Mouse (Mus musculus) spleen, postnatal 10 days (tissue): ENCODE results near the gene BC028528.
"Not testable (repeated sequence)": the region's sequence is repeated elsewhere in the genome, so short reads cannot be mapped to it uniquely, and the experiment has no call there.

Experiments
- DNase-seq, 2 experiments: peaks; one replicate each; pipeline ENCODE4 v3.0.0; 2021 to 2022; ENCODE audit warnings: low spot score in 2 of 2

The BC028528 gene

GRCm38 (mm10) chr3:95879063-95879462, 12.7 kb downstream of the BC028528 start:
- DNase-seq = no peak

GRCm38 (mm10) chr3:95872048-95872447, 19.8 kb downstream of the BC028528 start:
- no peak for DNase-seq

- peak; percentile 79 to 86 for DNase-seq
These were observed 20.4 kb downstream of the BC028528 start, which contains the start of gene Mrps21 for GRCm38 (mm10) chr3:95871392-95871867. Mrps21 (minus strand) TSS chr3:95871519.

GRCm38 (mm10) chr3:95870976-95871375, 20.8 kb downstream of the BC028528 start:
- DNase-seq = no peak

GRCm38 (mm10) chr3:95867408-95867807, 24.4 kb downstream of the BC028528 start:
- no peak for DNase-seq

- DNase-seq = no peak
These were observed 25.7 kb downstream of the BC028528 start for GRCm38 (mm10) chr3:95866071-95866470.

GRCm38 (mm10) chr3:95865571-95865970, 26.2 kb downstream of the BC028528 start:
- DNase-seq = no peak

GRCm38 (mm10) chr3:95865050-95865449, 26.8 kb downstream of the BC028528 start:
- DNase-seq = no peak

GRCm38 (mm10) chr3:95863578-95863977, 28.2 kb downstream of the BC028528 start:
- no peak for DNase-seq

- DNase-seq = peak; percentile 73 to 83
These were observed 30.0 kb downstream of the BC028528 start for GRCm38 (mm10) chr3:95861796-95862195.

- peak; percentile 28 to 67 for DNase-seq
These were observed 30.6 kb downstream of the BC028528 start for GRCm38 (mm10) chr3:95861216-95861615.

- no peak for DNase-seq
These were observed 31.5 kb downstream of the BC028528 start for GRCm38 (mm10) chr3:95860323-95860722.

GRCm38 (mm10) chr3:95858278-95858677, 33.5 kb downstream of the BC028528 start:
- not testable (repeated sequence) for DNase-seq

GRCm38 (mm10) chr3:95857050-95857449, 34.8 kb downstream of the BC028528 start:
- not testable (repeated sequence) for DNase-seq

- no peak for DNase-seq
These were observed 35.7 kb downstream of the BC028528 start for GRCm38 (mm10) chr3:95856115-95856514.

GRCm38 (mm10) chr3:95855502-95856089, 36.2 kb downstream of the BC028528 start, which contains the start of gene Prpf3:
Prpf3 (minus strand) TSS chr3:95855885.
- peak; percentile 90 to 96 for DNase-seq

GRCm38 (mm10) chr3:95851317-95851716, 40.5 kb downstream of the BC028528 start:
- DNase-seq = no peak

- DNase-seq = no peak
These were observed 41.2 kb downstream of the BC028528 start for GRCm38 (mm10) chr3:95850611-95851010.

- DNase-seq = peak in 1 of 2 experiments; percentile 36
These were observed 49.1 kb downstream of the BC028528 start for GRCm38 (mm10) chr3:95842503-95843214.

- DNase-seq = no peak
These were observed 52.6 kb downstream of the BC028528 start for GRCm38 (mm10) chr3:95839250-95839649.
